Mouse (Mus musculus): ENCODE results near the gene Slc25a1. TPM values are rescaled to one million over a fixed set of nuclear protein-coding genes. Genes with fewer than 3 reads are reported as not detected.
A peak's percentile ranks its signal among the peaks of the same experiment; 100 is the strongest.

The Slc25a1 gene
- total and polyA plus RNA-seq, 2 experiments from 2014 or later, result 146 to 184 TPM

DNA sequence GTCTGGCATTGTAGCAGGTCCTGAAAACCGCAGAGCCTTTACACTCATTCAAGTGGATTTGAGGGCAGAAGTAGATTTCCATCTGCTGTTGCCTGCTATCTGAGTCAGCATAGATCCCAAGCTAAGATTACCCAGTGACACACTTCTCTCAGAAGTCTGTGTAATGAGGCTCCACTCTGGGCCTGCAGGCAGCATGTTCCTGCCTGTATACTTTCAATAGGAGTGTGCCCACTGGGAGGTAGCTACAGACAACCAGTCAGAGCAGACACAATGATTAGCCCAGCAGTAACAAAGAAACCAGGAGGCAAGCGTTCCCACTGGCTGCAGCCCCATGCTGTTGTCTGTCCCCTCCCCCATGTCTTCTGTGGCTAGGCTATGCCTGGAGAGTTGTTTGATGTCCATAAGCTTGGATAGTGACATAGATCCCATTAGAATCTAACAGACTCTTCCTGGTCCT, 21.4 kb upstream of the Slc25a1 start:
- ATAC-seq (ENCODE audit: low FRiP score), result peak; percentile 56; the same call in 1 of the 2 replicates
- Histone ChIP-seq H3K36me3 (ENCODE audit: insufficient read depth, low read length) (no peaks in the 10 kb centered on the region), H3K27me3 (ENCODE audit: insufficient read depth, low read length) (no peaks in the 10 kb centered on the region), H3K27ac (ENCODE audit: low read depth, low read length) (no peak overlapping the region), H3K9ac (replicated peaks; ENCODE audit: low read length, poor library complexity, severe bottlenecking) (no peak overlapping the region), H3K9me3 (ENCODE audit: low read length) (no peaks in the 10 kb centered on the region), H3K4me3 (ENCODE audit: low read depth, low read length) (no peak overlapping the region), H3K4me2 (ENCODE audit: low read depth, low read length, poor library complexity, severe bottlenecking) (no peak overlapping the region), H3K4me1 (ENCODE audit: insufficient read depth, low read length) (0 out of 2 replicates have a peak, but pooled peaks cover 3% of the 10 kb centered on the region)
- no peak for DNase-seq (ENCODE audit: low spot score)
- WGBS, result 7% methylated on average over 2 of the region's 2 CpGs
- TF ChIP-seq CTCF (IDR thresholded peaks at IDR 0.05), result no peak

DNA sequence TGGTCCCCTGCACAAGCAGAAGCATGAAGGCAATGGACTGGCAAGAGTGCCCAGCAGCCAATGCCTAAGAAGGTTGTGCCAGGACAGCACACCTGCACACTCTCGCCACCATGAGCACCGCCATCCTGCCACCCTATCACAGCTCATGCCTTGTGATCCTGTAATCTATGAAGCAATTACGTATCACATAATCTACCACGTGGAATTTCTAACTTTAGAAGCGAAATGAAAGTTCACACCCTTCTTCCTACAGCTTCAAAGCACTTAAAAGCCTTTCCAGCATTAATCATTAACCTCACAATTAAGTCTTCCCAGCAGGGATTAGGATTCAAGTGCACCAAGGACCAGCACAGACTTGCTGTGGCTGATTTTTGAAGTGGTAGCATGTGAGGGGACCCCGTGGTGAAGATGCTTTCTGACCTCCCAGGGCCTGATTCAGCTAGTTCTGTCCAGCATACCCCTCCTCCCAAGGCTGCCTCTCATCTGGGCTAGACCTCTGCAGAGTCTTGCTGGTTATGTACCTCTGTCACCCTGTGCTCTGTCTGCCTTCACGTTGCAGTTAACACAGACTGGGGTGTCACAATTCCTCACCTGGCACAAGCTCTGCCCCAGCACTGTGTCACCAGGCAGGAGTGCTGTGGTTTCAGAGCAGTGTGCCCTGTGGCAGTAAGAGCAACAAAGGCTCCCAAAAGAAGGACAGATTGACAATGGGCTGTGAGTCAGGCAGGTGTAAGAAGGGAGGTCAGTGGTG, 17.2 kb upstream of the Slc25a1 start:
- Histone ChIP-seq H3K9ac (replicated peaks; ENCODE audit: low read length, poor library complexity, severe bottlenecking) (no peak overlapping the region), H3K4me2 (ENCODE audit: low read depth, low read length, poor library complexity, severe bottlenecking) (no peak overlapping the region), H3K27ac (ENCODE audit: low read depth, low read length) (no peak overlapping the region), H3K9me3 (ENCODE audit: low read length) (no peaks in the 10 kb centered on the region), H3K4me3 (ENCODE audit: low read depth, low read length) (no peak overlapping the region), H3K4me1 (ENCODE audit: insufficient read depth, low read length) (0 out of 2 replicates have a peak, but pooled peaks cover 3% of the 10 kb centered on the region), H3K36me3 (ENCODE audit: insufficient read depth, low read length) (no peaks in the 10 kb centered on the region), H3K27me3 (ENCODE audit: insufficient read depth, low read length) (no peaks in the 10 kb centered on the region)
- no peak for ATAC-seq (ENCODE audit: low FRiP score)
- no peak for DNase-seq (ENCODE audit: low spot score)
- TF ChIP-seq CTCF (IDR thresholded peaks at IDR 0.05), result no peak
- WGBS, result 58% methylated on average over 7 of the region's 7 CpGs

DNA sequence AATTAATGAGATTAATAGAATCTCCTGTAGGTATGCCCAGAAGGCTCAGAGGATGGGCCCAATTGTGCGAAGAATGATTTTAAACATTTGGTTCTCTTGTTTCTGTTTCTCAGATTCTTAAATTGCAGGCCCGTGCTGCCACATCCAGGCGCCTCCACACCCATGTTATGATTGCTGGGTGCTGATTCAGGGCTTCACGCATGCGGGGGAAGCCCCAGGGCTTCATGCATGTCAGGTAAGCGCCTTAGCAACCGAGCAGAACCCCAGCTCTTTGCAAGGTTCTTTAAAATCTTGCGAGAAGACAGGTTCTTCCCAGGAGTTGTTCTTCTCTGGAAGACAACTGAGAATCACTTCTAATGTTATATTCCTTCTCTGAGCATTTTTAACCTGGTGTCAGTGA, 15.4 kb upstream of the Slc25a1 start:
- Histone ChIP-seq H3K4me3 (ENCODE audit: low read depth, low read length) (no peak overlapping the region), H3K9ac (replicated peaks; ENCODE audit: low read length, poor library complexity, severe bottlenecking) (no peak overlapping the region), H3K9me3 (ENCODE audit: low read length) (no peaks in the 10 kb centered on the region), H3K36me3 (ENCODE audit: insufficient read depth, low read length) (no peaks in the 10 kb centered on the region), H3K4me1 (ENCODE audit: insufficient read depth, low read length) (no peaks in the 10 kb centered on the region), H3K27ac (ENCODE audit: low read depth, low read length) (no peak overlapping the region), H3K4me2 (ENCODE audit: low read depth, low read length, poor library complexity, severe bottlenecking) (no peak overlapping the region), H3K27me3 (ENCODE audit: insufficient read depth, low read length) (no peaks in the 10 kb centered on the region)
- ATAC-seq (ENCODE audit: low FRiP score) (no peak), DNase-seq (ENCODE audit: low spot score) (no peak)
- 63% methylated on average over 8 of the region's 8 CpGs for WGBS
- TF ChIP-seq CTCF (IDR thresholded peaks at IDR 0.05), result no peak

DNA sequence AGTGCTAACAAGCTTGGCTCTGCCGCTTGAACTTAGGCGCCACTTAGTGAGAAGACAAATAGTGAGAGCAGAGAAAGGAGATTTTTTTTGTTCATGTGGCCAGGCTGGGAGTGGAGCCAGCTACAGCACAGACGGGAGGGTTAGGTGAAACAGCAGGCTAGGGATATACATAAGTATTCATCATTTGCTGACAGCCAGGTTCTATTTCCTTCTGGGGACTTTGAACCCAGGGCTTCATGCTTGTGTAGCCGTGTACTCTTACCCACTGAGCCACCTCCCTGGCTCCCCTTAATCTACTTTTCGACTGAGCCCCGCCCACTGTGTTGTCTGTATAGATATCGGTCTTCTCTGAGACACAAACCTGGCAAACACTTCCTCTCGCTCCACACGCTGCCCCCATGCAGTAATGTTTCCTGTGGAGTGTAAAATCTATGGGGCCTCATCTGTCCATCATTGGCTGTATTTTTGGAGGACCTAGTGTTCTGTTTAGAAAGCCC, 11.3 kb upstream of the Slc25a1 start:
- H3K4me1 ChIP-seq (ENCODE audit: insufficient read depth, low read length), result no peaks in the 10 kb centered on the region
- DNase-seq (ENCODE audit: low spot score), result peak; percentile 22
- H3K4me2 ChIP-seq (ENCODE audit: low read depth, low read length, poor library complexity, severe bottlenecking), result no peak overlapping the region
- no peaks in the 10 kb centered on the region for H3K9me3 ChIP-seq (ENCODE audit: low read length)
- H3K4me3 ChIP-seq (ENCODE audit: low read depth, low read length), result no peak overlapping the region
- H3K9ac ChIP-seq (replicated peaks; ENCODE audit: low read length, poor library complexity, severe bottlenecking), result no peak overlapping the region
- H3K36me3 ChIP-seq (ENCODE audit: insufficient read depth, low read length), result no peaks in the 10 kb centered on the region
- TF ChIP-seq CTCF (IDR thresholded peaks at IDR 0.05), result no peak
- no peak for ATAC-seq (ENCODE audit: low FRiP score)
- H3K27me3 ChIP-seq (ENCODE audit: insufficient read depth, low read length), result no peaks in the 10 kb centered on the region
- H3K27ac ChIP-seq (ENCODE audit: low read depth, low read length), result no peak overlapping the region
- WGBS, result 49% methylated on average over 9 of the region's 9 CpGs

DNA sequence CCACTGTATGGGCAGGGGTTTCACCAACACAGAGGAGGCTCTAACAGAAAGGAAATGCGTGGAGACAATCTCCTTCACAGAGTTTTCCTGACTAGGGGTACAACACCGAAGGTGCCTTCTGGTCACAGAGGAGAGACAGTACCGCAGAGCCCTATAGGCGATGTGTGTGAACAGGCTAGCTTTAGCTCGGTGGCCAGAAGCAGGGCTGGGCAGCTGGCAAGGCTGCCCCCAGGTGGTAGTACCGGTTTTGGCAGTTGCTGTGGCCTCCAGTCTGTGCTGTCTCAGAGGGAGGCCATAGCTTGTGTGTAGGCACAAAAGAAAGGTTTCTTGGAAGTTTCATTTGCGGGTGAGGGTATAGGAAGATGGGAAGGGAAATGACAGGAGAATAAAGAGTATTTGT, 10.8 kb upstream of the Slc25a1 start:
- Histone ChIP-seq H3K9ac (replicated peaks; ENCODE audit: low read length, poor library complexity, severe bottlenecking) (no peak overlapping the region), H3K36me3 (ENCODE audit: insufficient read depth, low read length) (no peaks in the 10 kb centered on the region), H3K4me1 (ENCODE audit: insufficient read depth, low read length) (no peaks in the 10 kb centered on the region), H3K27me3 (ENCODE audit: insufficient read depth, low read length) (no peaks in the 10 kb centered on the region), H3K4me3 (ENCODE audit: low read depth, low read length) (no peak overlapping the region), H3K27ac (ENCODE audit: low read depth, low read length) (no peak overlapping the region), H3K9me3 (ENCODE audit: low read length) (no peaks in the 10 kb centered on the region), H3K4me2 (ENCODE audit: low read depth, low read length, poor library complexity, severe bottlenecking) (no peak overlapping the region)
- peak; percentile 74 for DNase-seq (ENCODE audit: low spot score)
- TF ChIP-seq CTCF (IDR thresholded peaks at IDR 0.05), result peak; percentile 69
- 10% methylated on average over 7 of the region's 7 CpGs for WGBS
- ATAC-seq (ENCODE audit: low FRiP score), result 0 out of 2 replicates have a peak, but pooled peaks have one; percentile 60

DNA sequence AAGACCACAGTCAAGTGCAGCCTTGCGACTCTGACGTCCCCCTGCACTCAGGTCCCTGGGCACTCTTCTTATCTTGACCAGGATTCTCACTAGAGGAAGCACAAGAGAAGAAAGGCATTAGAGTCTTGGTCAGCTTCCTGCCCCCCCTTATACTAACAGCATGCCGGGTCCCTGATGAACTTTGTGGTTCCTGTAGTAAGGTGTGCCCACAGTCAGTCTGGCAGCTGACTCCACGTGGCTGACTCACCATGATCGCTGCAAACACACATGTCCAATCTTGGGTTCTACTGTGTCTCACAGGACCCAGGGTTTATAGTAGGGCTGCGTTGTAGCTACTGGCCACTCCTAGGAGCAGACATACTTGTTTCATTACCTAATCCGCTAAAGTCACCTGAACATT, 10.2 kb upstream of the Slc25a1 start:
- no peaks in the 10 kb centered on the region for H3K9me3 ChIP-seq (ENCODE audit: low read length)
- no peak overlapping the region for H3K4me3 ChIP-seq (ENCODE audit: low read depth, low read length)
- TF ChIP-seq CTCF (IDR thresholded peaks at IDR 0.05), result no peak
- ATAC-seq (ENCODE audit: low FRiP score), result no peak
- H3K4me1 ChIP-seq (ENCODE audit: insufficient read depth, low read length), result no peaks in the 10 kb centered on the region
- no peak overlapping the region for H3K9ac ChIP-seq (replicated peaks; ENCODE audit: low read length, poor library complexity, severe bottlenecking)
- no peak overlapping the region for H3K27ac ChIP-seq (ENCODE audit: low read depth, low read length)
- 86% methylated on average over 7 of the region's 7 CpGs for WGBS
- no peak for DNase-seq (ENCODE audit: low spot score)
- H3K36me3 ChIP-seq (ENCODE audit: insufficient read depth, low read length), result no peaks in the 10 kb centered on the region
- no peak overlapping the region for H3K4me2 ChIP-seq (ENCODE audit: low read depth, low read length, poor library complexity, severe bottlenecking)
- H3K27me3 ChIP-seq (ENCODE audit: insufficient read depth, low read length), result no peaks in the 10 kb centered on the region
